Mouse (Mus musculus): ENCODE data around the gene Irx3. TPM values are rescaled to one million over a fixed set of nuclear protein-coding genes. Genes with fewer than 3 reads are reported as not detected.

The Irx3 gene
- polyA plus RNA-seq, 1 experiment from 2014 or later = 13.4 TPM

DNA sequence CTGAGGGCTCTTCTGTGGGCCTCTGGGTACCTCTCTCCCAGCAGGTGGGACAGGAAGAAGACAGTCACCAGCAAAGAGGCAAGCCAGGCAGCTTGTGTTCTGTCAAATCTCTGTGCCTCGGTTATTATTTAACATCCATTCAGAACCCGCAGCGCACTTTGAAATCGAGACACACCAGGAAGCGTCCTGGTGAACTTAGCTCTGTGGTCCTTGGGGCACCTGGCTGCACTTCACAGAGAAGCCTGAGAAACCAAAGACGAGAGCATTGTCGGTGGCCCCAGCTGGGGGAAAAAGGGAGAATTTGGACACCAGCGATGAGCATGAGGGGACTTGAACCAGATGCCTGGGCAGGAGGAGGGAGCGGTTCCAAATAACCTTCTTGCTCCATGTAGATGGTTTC is 46.8 kb downstream of the Irx3 start:
- Histone ChIP-seq H3K9me3 (replicated peaks; ENCODE audit: control insufficient read depth, low read length) (no peaks in the 10 kb centered on the region), H3K27me3 (ENCODE audit: control insufficient read depth, insufficient read depth, low read length) (no peaks in the 10 kb centered on the region), H3K4me1 (ENCODE audit: control insufficient read depth, insufficient read depth, low read length) (peaks cover 8% of the 10 kb centered on the region), H3K4me2 (ENCODE audit: low read depth, low read length) (no peak overlapping the region), H3K4me3 (ENCODE audit: low read length) (no peak overlapping the region), H3K27ac (ENCODE audit: low read length) (no peak overlapping the region), H3K9ac (ENCODE audit: low read length) (no peak overlapping the region), H3K36me3 (ENCODE audit: control insufficient read depth, insufficient read depth) (no peaks in the 10 kb centered on the region)
- 87% methylated on average over 9 of the region's 9 CpGs for WGBS
- no peak for ATAC-seq (replicated peaks; ENCODE audit: extremely low read depth, insufficient read depth, low FRiP score)

DNA sequence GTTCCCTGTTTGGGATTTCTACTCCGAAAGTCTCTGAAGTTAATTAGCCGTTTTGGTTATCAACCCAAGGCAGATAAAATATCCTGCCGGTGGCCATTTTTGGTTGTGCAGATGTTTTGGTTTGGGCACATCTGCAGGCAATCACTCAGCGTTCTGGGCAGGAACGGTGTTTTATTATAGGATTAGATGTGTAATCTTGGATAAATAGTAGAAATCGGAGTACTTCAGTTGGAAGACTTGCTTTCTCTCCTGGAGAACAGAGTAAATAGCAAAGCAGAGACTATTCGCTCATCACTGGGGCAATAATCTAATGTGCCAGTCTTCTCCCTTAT is 51.1 kb downstream of the Irx3 start:
- H3K9me3 ChIP-seq (replicated peaks; ENCODE audit: control insufficient read depth, low read length) = no peaks in the 10 kb centered on the region
- H3K4me2 ChIP-seq (ENCODE audit: low read depth, low read length) = peak overlapping the region; percentile 6; the same call in 1 of the 2 replicates
- H3K4me3 ChIP-seq (ENCODE audit: low read length) = no peak overlapping the region
- no peaks in the 10 kb centered on the region for H3K36me3 ChIP-seq (ENCODE audit: control insufficient read depth, insufficient read depth)
- no peak overlapping the region for H3K27ac ChIP-seq (ENCODE audit: low read length)
- H3K27me3 ChIP-seq (ENCODE audit: control insufficient read depth, insufficient read depth, low read length) = no peaks in the 10 kb centered on the region
- no peak overlapping the region for H3K9ac ChIP-seq (ENCODE audit: low read length)
- 41% methylated on average over 7 of the region's 7 CpGs for WGBS
- no peak for ATAC-seq (replicated peaks; ENCODE audit: extremely low read depth, insufficient read depth, low FRiP score)
- H3K4me1 ChIP-seq (ENCODE audit: control insufficient read depth, insufficient read depth, low read length) = peaks cover 14% of the 10 kb centered on the region

DNA sequence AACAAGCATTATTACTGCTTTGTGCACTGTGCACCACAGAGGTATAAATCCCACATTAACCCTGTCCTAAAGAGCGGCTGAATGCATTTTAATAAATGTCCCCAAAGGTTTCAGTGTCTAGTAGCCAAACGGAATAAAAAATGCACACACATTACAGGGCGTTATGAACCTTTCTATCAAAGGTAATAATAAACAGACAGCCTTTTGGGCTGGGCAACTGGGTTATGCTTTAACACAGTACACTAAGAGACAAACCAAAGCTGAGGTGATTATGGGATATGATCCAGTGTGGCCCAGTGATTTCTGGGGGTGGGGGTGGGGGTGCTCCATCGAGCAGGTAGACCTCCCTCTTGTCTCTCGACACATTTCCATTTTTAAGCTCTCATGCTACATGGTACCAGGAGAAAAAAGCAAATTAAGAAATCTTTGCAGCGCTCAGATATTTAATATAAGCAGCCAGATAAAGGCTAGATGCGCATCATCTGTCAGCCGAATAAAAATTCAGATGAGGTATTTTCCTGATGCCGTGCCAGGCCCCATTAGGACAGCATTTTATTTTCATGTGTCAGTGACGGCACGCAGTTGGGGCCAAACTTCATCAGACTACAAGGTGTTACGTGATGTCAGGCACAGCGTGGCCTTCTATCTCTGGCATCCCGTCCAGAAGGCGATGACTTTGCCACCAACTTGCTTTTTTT is 51.6 kb downstream of the Irx3 start:
- no peak for ATAC-seq (replicated peaks; ENCODE audit: extremely low read depth, insufficient read depth, low FRiP score)
- Histone ChIP-seq H3K27me3 (ENCODE audit: control insufficient read depth, insufficient read depth, low read length) (no peaks in the 10 kb centered on the region), H3K9ac (ENCODE audit: low read length) (no peak overlapping the region), H3K4me1 (ENCODE audit: control insufficient read depth, insufficient read depth, low read length) (peaks cover 14% of the 10 kb centered on the region), H3K9me3 (replicated peaks; ENCODE audit: control insufficient read depth, low read length) (no peaks in the 10 kb centered on the region), H3K4me3 (ENCODE audit: low read length) (no peak overlapping the region), H3K36me3 (ENCODE audit: control insufficient read depth, insufficient read depth) (no peaks in the 10 kb centered on the region), H3K27ac (ENCODE audit: low read length) (no peak overlapping the region), H3K4me2 (ENCODE audit: low read depth, low read length) (peak overlapping the region; percentile 6; the same call in 1 of the 2 replicates)
- WGBS = 55% methylated on average over 15 of the region's 15 CpGs

DNA sequence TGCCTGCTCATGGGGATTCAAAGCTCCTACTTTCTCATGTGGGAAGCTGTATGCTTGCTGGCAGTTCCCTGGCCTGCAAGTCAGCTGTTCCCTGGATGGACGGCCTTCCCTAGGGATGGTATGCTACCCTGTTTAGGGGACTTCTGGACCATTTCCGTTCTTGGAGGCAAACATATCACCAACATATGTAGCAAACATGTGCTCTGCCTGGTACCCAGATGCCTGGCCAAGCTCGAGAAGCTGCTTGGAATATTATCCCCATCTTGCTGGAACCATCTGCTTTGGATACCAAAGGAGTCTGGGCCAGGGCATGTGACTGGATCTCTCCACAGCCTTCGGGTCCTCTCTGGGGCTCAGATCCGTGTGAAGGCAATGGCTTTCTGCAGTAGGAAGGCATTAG is 52.5 kb downstream of the Irx3 start:
- H3K36me3 ChIP-seq (ENCODE audit: control insufficient read depth, insufficient read depth) = no peaks in the 10 kb centered on the region
- H3K4me2 ChIP-seq (ENCODE audit: low read depth, low read length) = no peak overlapping the region
- no peaks in the 10 kb centered on the region for H3K27me3 ChIP-seq (ENCODE audit: control insufficient read depth, insufficient read depth, low read length)
- no peak for ATAC-seq (replicated peaks; ENCODE audit: extremely low read depth, insufficient read depth, low FRiP score)
- no peak overlapping the region for H3K27ac ChIP-seq (ENCODE audit: low read length)
- 74% methylated on average over 5 of the region's 5 CpGs for WGBS
- H3K4me1 ChIP-seq (ENCODE audit: control insufficient read depth, insufficient read depth, low read length) = peaks cover 14% of the 10 kb centered on the region
- no peaks in the 10 kb centered on the region for H3K9me3 ChIP-seq (replicated peaks; ENCODE audit: control insufficient read depth, low read length)
- no peak overlapping the region for H3K9ac ChIP-seq (ENCODE audit: low read length)
- H3K4me3 ChIP-seq (ENCODE audit: low read length) = no peak overlapping the region

Data from heart, embryonic 16.5 days (tissue).